Mouse (Mus musculus): ENCODE results near the gene Slc6a9. TPM values are rescaled to one million over a fixed set of nuclear protein-coding genes. Genes with fewer than 3 reads are reported as not detected.

The Slc6a9 gene
- polyA plus RNA-seq, 1 experiment from 2014 or later = 11.0 TPM

GRCm38 (mm10) chr4:117873615-117874014 lies 39.3 kb downstream of the Slc6a9 start:
- H3K9me3 ChIP-seq (ENCODE audit: control insufficient read depth, low read length) = no peaks in the 10 kb centered on the region
- H3K4me3 ChIP-seq (ENCODE audit: low read length) = no peak overlapping the region
- no peak overlapping the region for H3K9ac ChIP-seq (ENCODE audit: low read depth, low read length)
- 86% methylated on average over 9 of the region's 9 CpGs for WGBS
- H3K36me3 ChIP-seq (ENCODE audit: control insufficient read depth, insufficient read depth, low read length) = peaks cover 24% of the 10 kb centered on the region; the same call in 1 of the 2 replicates
- no peak overlapping the region for H3K4me2 ChIP-seq (replicated peaks; ENCODE audit: low read depth, low read length)
- no peak for ATAC-seq (ENCODE audit: low FRiP score, low TSS enrichment)
- peaks cover 17% of the 10 kb centered on the region for H3K4me1 ChIP-seq (ENCODE audit: control insufficient read depth, insufficient read depth, low read length)
- no peaks in the 10 kb centered on the region for H3K27me3 ChIP-seq (ENCODE audit: control insufficient read depth, insufficient read depth, low read length)
- no peak overlapping the region for H3K27ac ChIP-seq (ENCODE audit: low read depth, low read length)

GRCm38 (mm10) chr4:117878301-117878700 lies 44.0 kb downstream of the Slc6a9 start:
- Histone ChIP-seq H3K9ac (ENCODE audit: low read depth, low read length) (no peak overlapping the region), H3K27me3 (ENCODE audit: control insufficient read depth, insufficient read depth, low read length) (no peaks in the 10 kb centered on the region), H3K9me3 (ENCODE audit: control insufficient read depth, low read length) (no peaks in the 10 kb centered on the region), H3K4me1 (ENCODE audit: control insufficient read depth, insufficient read depth, low read length) (peaks cover 11% of the 10 kb centered on the region; the same call in 1 of the 2 replicates), H3K4me3 (ENCODE audit: low read length) (no peak overlapping the region), H3K4me2 (replicated peaks; ENCODE audit: low read depth, low read length) (no peak overlapping the region), H3K27ac (ENCODE audit: low read depth, low read length) (no peak overlapping the region), H3K36me3 (ENCODE audit: control insufficient read depth, insufficient read depth, low read length) (peaks cover 40% of the 10 kb centered on the region; the same call in 1 of the 2 replicates)
- no peak for ATAC-seq (ENCODE audit: low FRiP score, low TSS enrichment)
- 46% methylated on average over 10 of the region's 10 CpGs for WGBS

- WGBS = 59% methylated on average over 5 of the region's 5 CpGs
- H3K9me3 ChIP-seq (ENCODE audit: control insufficient read depth, low read length) = no peaks in the 10 kb centered on the region
- H3K27ac ChIP-seq (ENCODE audit: low read depth, low read length) = no peak overlapping the region
- no peak overlapping the region for H3K4me3 ChIP-seq (ENCODE audit: low read length)
- ATAC-seq (ENCODE audit: low FRiP score, low TSS enrichment) = no peak
- H3K36me3 ChIP-seq (ENCODE audit: control insufficient read depth, insufficient read depth, low read length) = peaks cover 39% of the 10 kb centered on the region; the same call in 1 of the 2 replicates
- no peak overlapping the region for H3K4me2 ChIP-seq (replicated peaks; ENCODE audit: low read depth, low read length)
- H3K27me3 ChIP-seq (ENCODE audit: control insufficient read depth, insufficient read depth, low read length) = no peaks in the 10 kb centered on the region
- H3K9ac ChIP-seq (ENCODE audit: low read depth, low read length) = no peak overlapping the region
- H3K4me1 ChIP-seq (ENCODE audit: control insufficient read depth, insufficient read depth, low read length) = peaks cover 11% of the 10 kb centered on the region; the same call in 1 of the 2 replicates
These were observed 44.4 kb downstream of the Slc6a9 start for GRCm38 (mm10) chr4:117878703-117879102.

GRCm38 (mm10) chr4:117882701-117883691 lies 48.7 kb downstream of the Slc6a9 start, which contains the start of gene B4galt2:
Gene B4galt2, minus strand, starts transcription at chr4:117883487.
- Histone ChIP-seq H3K27me3 (ENCODE audit: control insufficient read depth, insufficient read depth, low read length) (no peaks in the 10 kb centered on the region), H3K36me3 (ENCODE audit: control insufficient read depth, insufficient read depth, low read length) (peaks cover 38% of the 10 kb centered on the region), H3K27ac (ENCODE audit: low read depth, low read length) (0 out of 2 replicates have a peak within 1 kb of the TSS, but pooled peaks have one; percentile 30), H3K4me1 (ENCODE audit: control insufficient read depth, insufficient read depth, low read length) (peaks cover 23% of the 10 kb centered on the region; the same call in 1 of the 2 replicates), H3K4me2 (replicated peaks; ENCODE audit: low read depth, low read length) (peak within 1 kb of the TSS; percentile 87), H3K9ac (ENCODE audit: low read depth, low read length) (peak within 1 kb of the TSS; percentile 89), H3K4me3 (ENCODE audit: low read length) (peak within 1 kb of the TSS; percentile 75), H3K9me3 (ENCODE audit: control insufficient read depth, low read length) (no peaks in the 10 kb centered on the region)
- under 1% methylated on average over 97 of the region's 103 CpGs for WGBS
- peak; percentile 51 for ATAC-seq (ENCODE audit: low FRiP score, low TSS enrichment)

- 100% methylated on average over 1 of the region's 1 CpGs for WGBS
- Histone ChIP-seq H3K4me1 (ENCODE audit: control insufficient read depth, insufficient read depth, low read length) (peaks cover 19% of the 10 kb centered on the region; the same call in 1 of the 2 replicates), H3K9me3 (ENCODE audit: control insufficient read depth, low read length) (no peaks in the 10 kb centered on the region), H3K36me3 (ENCODE audit: control insufficient read depth, insufficient read depth, low read length) (peaks cover 36% of the 10 kb centered on the region), H3K27ac (ENCODE audit: low read depth, low read length) (no peak overlapping the region), H3K27me3 (ENCODE audit: control insufficient read depth, insufficient read depth, low read length) (no peaks in the 10 kb centered on the region), H3K9ac (ENCODE audit: low read depth, low read length) (no peak overlapping the region; the same call in 1 of the 2 replicates), H3K4me3 (ENCODE audit: low read length) (no peak overlapping the region), H3K4me2 (replicated peaks; ENCODE audit: low read depth, low read length) (peak overlapping the region; percentile 87)
- no peak for ATAC-seq (ENCODE audit: low FRiP score, low TSS enrichment)
These were observed 49.8 kb downstream of the Slc6a9 start for GRCm38 (mm10) chr4:117884146-117884545.

- no peak overlapping the region for H3K27ac ChIP-seq (ENCODE audit: low read depth, low read length)
- no peak overlapping the region for H3K4me2 ChIP-seq (replicated peaks; ENCODE audit: low read depth, low read length)
- peaks cover 19% of the 10 kb centered on the region; the same call in 1 of the 2 replicates for H3K4me1 ChIP-seq (ENCODE audit: control insufficient read depth, insufficient read depth, low read length)
- peaks cover 35% of the 10 kb centered on the region for H3K36me3 ChIP-seq (ENCODE audit: control insufficient read depth, insufficient read depth, low read length)
- ATAC-seq (ENCODE audit: low FRiP score, low TSS enrichment) = no peak
- H3K9ac ChIP-seq (ENCODE audit: low read depth, low read length) = no peak overlapping the region
- WGBS = 91% methylated on average over 10 of the region's 10 CpGs
- H3K4me3 ChIP-seq (ENCODE audit: low read length) = no peak overlapping the region
- no peaks in the 10 kb centered on the region for H3K9me3 ChIP-seq (ENCODE audit: control insufficient read depth, low read length)
- no peaks in the 10 kb centered on the region for H3K27me3 ChIP-seq (ENCODE audit: control insufficient read depth, insufficient read depth, low read length)
These were observed 50.8 kb downstream of the Slc6a9 start for GRCm38 (mm10) chr4:117885093-117885492.

GRCm38 (mm10) chr4:117885994-117886393 lies 51.7 kb downstream of the Slc6a9 start:
- no peak for ATAC-seq (ENCODE audit: low FRiP score, low TSS enrichment)
- Histone ChIP-seq H3K9me3 (ENCODE audit: control insufficient read depth, low read length) (no peaks in the 10 kb centered on the region), H3K36me3 (ENCODE audit: control insufficient read depth, insufficient read depth, low read length) (peaks cover 27% of the 10 kb centered on the region), H3K4me3 (ENCODE audit: low read length) (peak overlapping the region; percentile 77; the same call in 1 of the 2 replicates), H3K4me2 (replicated peaks; ENCODE audit: low read depth, low read length) (peak overlapping the region; percentile 53), H3K9ac (ENCODE audit: low read depth, low read length) (peak overlapping the region; percentile 71; the same call in 1 of the 2 replicates), H3K4me1 (ENCODE audit: control insufficient read depth, insufficient read depth, low read length) (peaks cover 23% of the 10 kb centered on the region; the same call in 1 of the 2 replicates), H3K27me3 (ENCODE audit: control insufficient read depth, insufficient read depth, low read length) (no peaks in the 10 kb centered on the region), H3K27ac (ENCODE audit: low read depth, low read length) (no peak overlapping the region)
- WGBS = 78% methylated on average over 9 of the region's 9 CpGs

- ATAC-seq (ENCODE audit: low FRiP score, low TSS enrichment) = no peak
- H3K4me2 ChIP-seq (replicated peaks; ENCODE audit: low read depth, low read length) = peak overlapping the region; percentile 53
These were observed 52.3 kb downstream of the Slc6a9 start for GRCm38 (mm10) chr4:117886644-117887043.

More at GRCm38 (mm10) chr4:117886644-117887043, 52.3 kb downstream of the Slc6a9 start:
- Histone ChIP-seq H3K36me3 (ENCODE audit: control insufficient read depth, insufficient read depth, low read length) (peaks cover 25% of the 10 kb centered on the region), H3K27ac (ENCODE audit: low read depth, low read length) (no peak overlapping the region; the same call in 1 of the 2 replicates), H3K27me3 (ENCODE audit: control insufficient read depth, insufficient read depth, low read length) (no peaks in the 10 kb centered on the region), H3K9me3 (ENCODE audit: control insufficient read depth, low read length) (no peaks in the 10 kb centered on the region), H3K9ac (ENCODE audit: low read depth, low read length) (peak overlapping the region; percentile 71), H3K4me3 (ENCODE audit: low read length) (peak overlapping the region; percentile 77), H3K4me1 (ENCODE audit: control insufficient read depth, insufficient read depth, low read length) (peaks cover 26% of the 10 kb centered on the region; the same call in 1 of the 2 replicates)
- 3% methylated on average over 18 of the region's 24 CpGs for WGBS
